Mouse (Mus musculus) left cerebral cortex, postnatal 25 days (tissue): Measurements from ENCODE around the gene Cdh11. TPM values are rescaled to one million over a fixed set of nuclear protein-coding genes. Genes with fewer than 3 reads are reported as not detected.

Experiments
- microRNA-seq, 2 experiments: library from miRNA; unstranded; fragments of <30 nt; microRNA quantifications; one replicate each; pipeline ENCODE4 v1.2.0; 2022
- total RNA-seq, 2 experiments: library from RNA; stranded (reverse); gene quantifications; 2 replicates each; pipeline ENCODE4 v1.2.3; 2021

The Cdh11 gene
- total RNA-seq, 2 experiments from 2014 or later: 55.7 to 57.3 TPM

Small RNAs within 50 kb of the gene (microRNA-seq; reads per million reads assigned to microRNA genes)
- gene Gm26301: 0 reads per million in 2 experiments
